Mouse (Mus musculus) kidney, embryonic 16.5 days (tissue): Measurements from ENCODE around the gene Skp2. TPM values are rescaled to one million over a fixed set of nuclear protein-coding genes. Genes with fewer than 3 reads are reported as not detected.

Source experiments
- ATAC-seq: fragments of 200-750 bp; cut with Nextera tagmentation; 2 replicates; pipeline ENCODE4 v1.8.0; 2017; ENCODE audit warnings: moderate TSS enrichment; ENCODE audit not compliant: low FRiP score, low TSS enrichment
- H3K27ac ChIP-seq: fragments of 300-500 bp; sonication (generic); 2 replicates; pipeline ENCODE4 v1.5.1; 2014; ENCODE audit warnings: low read length
- H3K27me3 ChIP-seq: fragments of 300-500 bp; sonication (generic); 2 replicates; pipeline ENCODE4 v1.6.1; 2014; ENCODE audit warnings: low read length, control low read depth, mixed read lengths; ENCODE audit not compliant: insufficient read depth
- H3K36me3 ChIP-seq: fragments of 300-500 bp; sonication (generic); 2 replicates; pipeline ENCODE4 v1.6.1; 2014; ENCODE audit warnings: low read length, control low read depth, mixed read lengths; ENCODE audit not compliant: insufficient read depth
- H3K4me1 ChIP-seq: fragments of 300-500 bp; sonication (generic); 2 replicates; pipeline ENCODE4 v1.6.1; 2014; ENCODE audit warnings: low read length, control low read depth, mixed read lengths; ENCODE audit not compliant: insufficient read depth
- H3K4me2 ChIP-seq: fragments of 300-500 bp; sonication (generic); replicated peaks from 2 replicates; pipeline ENCODE4 v1.6.1; 2014; ENCODE audit warnings: low read depth, low read length
- H3K4me3 ChIP-seq: fragments of 300-500 bp; sonication (generic); 2 replicates; pipeline ENCODE4 v1.5.1; 2014; ENCODE audit warnings: mild to moderate bottlenecking, low read length
- H3K9ac ChIP-seq: fragments of 300-500 bp; sonication (generic); replicated peaks from 2 replicates; pipeline ENCODE4 v1.6.1; 2014; ENCODE audit warnings: low read length
- H3K9me3 ChIP-seq: fragments of 300-500 bp; sonication (generic); 2 replicates; pipeline ENCODE4 v1.6.1; 2016; ENCODE audit warnings: low read length, control low read depth
- WGBS: fragments of 180-500 bp; shearing (Covaris S2); extraction: QIAGEN DNeasy Blood & Tissue Kit; methylation state at CpG from one replicate; pipeline ENCODE4 v1.1.7; 2014; 5-methylcytosine and 5-hydroxymethylcytosine counted together
- polyA plus RNA-seq: library from polyadenylated mRNA; unstranded; fragments of >200 nt; fragmentation: Nextera tagmentation; extraction: Ambion mirVana; gene quantifications from 2 replicates; pipeline ENCODE4 v1.2.1, GENCODE M21; 2015

Gene Skp2
- polyA plus RNA-seq, 1 experiment from 2014 or later: 74.8 TPM

GRCm38 (mm10) chr15:9118852-9119251 is 36.4 kb downstream of the Skp2 start:
- Histone ChIP-seq H3K9ac (no peak overlapping the region), H3K4me1 (no peaks in the 10 kb centered on the region), H3K36me3 (peaks cover 68% of the 10 kb centered on the region), H3K27me3 (no peaks in the 10 kb centered on the region), H3K4me3 (no peak overlapping the region), H3K9me3 (no peaks in the 10 kb centered on the region), H3K4me2 (no peak overlapping the region), H3K27ac (no peak overlapping the region)
- ATAC-seq: no peak
- WGBS: 89% methylated on average over 4 of the region's 4 CpGs

- Histone ChIP-seq H3K4me2 (no peak overlapping the region), H3K36me3 (peaks cover 57% of the 10 kb centered on the region), H3K27ac (no peak overlapping the region), H3K4me3 (no peak overlapping the region), H3K9me3 (no peaks in the 10 kb centered on the region), H3K27me3 (no peaks in the 10 kb centered on the region), H3K4me1 (no peaks in the 10 kb centered on the region), H3K9ac (no peak overlapping the region)
- no peak for ATAC-seq
- 70% methylated on average over 5 of the region's 5 CpGs for WGBS
Measured at GRCm38 (mm10) chr15:9114599-9114998, 40.6 kb downstream of the Skp2 start.

- Histone ChIP-seq H3K27ac (no peak overlapping the region), H3K4me1 (no peaks in the 10 kb centered on the region), H3K4me2 (no peak overlapping the region), H3K36me3 (peaks cover 56% of the 10 kb centered on the region), H3K9me3 (no peaks in the 10 kb centered on the region), H3K4me3 (no peak overlapping the region), H3K27me3 (no peaks in the 10 kb centered on the region), H3K9ac (no peak overlapping the region)
- no peak for ATAC-seq
- 86% methylated on average over 4 of the region's 4 CpGs for whole genome bisulfite sequencing
Measured at GRCm38 (mm10) chr15:9114131-9114530, 41.1 kb downstream of the Skp2 start.

DNA sequence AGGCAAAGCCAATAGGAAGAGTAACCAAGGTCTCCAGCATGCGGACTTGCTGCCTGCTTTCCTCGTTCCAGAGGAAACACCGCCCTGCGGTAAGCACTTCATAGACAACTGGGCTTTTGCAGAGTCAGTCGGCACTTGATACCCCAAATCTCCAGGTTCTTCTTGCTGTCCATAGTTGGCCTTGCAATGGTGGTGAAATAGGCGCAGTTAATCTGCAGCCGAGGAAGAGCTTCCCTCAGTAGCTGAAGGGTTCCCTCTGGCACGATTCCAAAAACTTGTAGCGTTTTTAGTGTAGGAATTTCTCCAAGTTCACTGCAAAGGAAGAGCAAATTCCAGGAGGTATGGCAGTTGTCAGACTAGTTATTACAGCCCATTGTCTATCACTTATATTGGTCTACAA is 41.7 kb downstream of the Skp2 start:
- WGBS: 68% methylated on average over 9 of the region's 9 CpGs
- Histone ChIP-seq H3K4me1 (no peaks in the 10 kb centered on the region), H3K4me3 (no peak overlapping the region), H3K4me2 (no peak overlapping the region), H3K9ac (no peak overlapping the region), H3K36me3 (peaks cover 52% of the 10 kb centered on the region), H3K9me3 (no peaks in the 10 kb centered on the region), H3K27ac (no peak overlapping the region), H3K27me3 (no peaks in the 10 kb centered on the region)
- ATAC-seq: no peak

DNA sequence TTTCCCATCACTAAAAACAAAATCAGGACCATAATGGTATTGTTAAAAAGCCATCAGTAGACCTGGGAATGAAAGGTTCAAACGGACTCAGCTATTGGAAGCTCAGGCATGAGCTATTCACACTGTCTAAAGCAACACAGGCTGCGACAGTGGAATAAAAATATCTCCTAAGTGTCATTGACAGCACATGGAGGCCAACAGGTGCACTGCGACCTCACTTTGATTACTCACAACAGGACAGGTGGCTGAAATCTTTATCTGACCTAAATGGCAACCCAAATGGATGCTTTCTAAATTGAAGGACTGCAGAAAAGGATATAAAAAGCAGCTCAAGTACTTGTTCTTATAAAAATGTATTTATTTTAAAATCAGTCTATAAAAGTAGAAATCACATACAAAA is 43.6 kb downstream of the Skp2 start:
- no peaks in the 10 kb centered on the region for H3K4me1 ChIP-seq
- H3K4me3 ChIP-seq: no peak overlapping the region
- ATAC-seq: no peak
- no peak overlapping the region for H3K27ac ChIP-seq
- H3K36me3 ChIP-seq: peaks cover 42% of the 10 kb centered on the region
- 89% methylated on average over 3 of the region's 3 CpGs for WGBS
- no peak overlapping the region for H3K4me2 ChIP-seq
- no peaks in the 10 kb centered on the region for H3K27me3 ChIP-seq
- H3K9ac ChIP-seq: no peak overlapping the region
- H3K9me3 ChIP-seq: no peaks in the 10 kb centered on the region

GRCm38 (mm10) chr15:9110526-9111347 is 44.5 kb downstream of the Skp2 start:
- peaks cover 35% of the 10 kb centered on the region for H3K36me3 ChIP-seq
- H3K4me3 ChIP-seq: no peak overlapping the region
- H3K4me2 ChIP-seq: no peak overlapping the region
- H3K9ac ChIP-seq: no peak overlapping the region
- H3K9me3 ChIP-seq: no peaks in the 10 kb centered on the region
- no peaks in the 10 kb centered on the region for H3K27me3 ChIP-seq
- no peak overlapping the region for H3K27ac ChIP-seq
- 84% methylated on average over 6 of the region's 6 CpGs for WGBS
- ATAC-seq: no peak
- no peaks in the 10 kb centered on the region for H3K4me1 ChIP-seq

DNA sequence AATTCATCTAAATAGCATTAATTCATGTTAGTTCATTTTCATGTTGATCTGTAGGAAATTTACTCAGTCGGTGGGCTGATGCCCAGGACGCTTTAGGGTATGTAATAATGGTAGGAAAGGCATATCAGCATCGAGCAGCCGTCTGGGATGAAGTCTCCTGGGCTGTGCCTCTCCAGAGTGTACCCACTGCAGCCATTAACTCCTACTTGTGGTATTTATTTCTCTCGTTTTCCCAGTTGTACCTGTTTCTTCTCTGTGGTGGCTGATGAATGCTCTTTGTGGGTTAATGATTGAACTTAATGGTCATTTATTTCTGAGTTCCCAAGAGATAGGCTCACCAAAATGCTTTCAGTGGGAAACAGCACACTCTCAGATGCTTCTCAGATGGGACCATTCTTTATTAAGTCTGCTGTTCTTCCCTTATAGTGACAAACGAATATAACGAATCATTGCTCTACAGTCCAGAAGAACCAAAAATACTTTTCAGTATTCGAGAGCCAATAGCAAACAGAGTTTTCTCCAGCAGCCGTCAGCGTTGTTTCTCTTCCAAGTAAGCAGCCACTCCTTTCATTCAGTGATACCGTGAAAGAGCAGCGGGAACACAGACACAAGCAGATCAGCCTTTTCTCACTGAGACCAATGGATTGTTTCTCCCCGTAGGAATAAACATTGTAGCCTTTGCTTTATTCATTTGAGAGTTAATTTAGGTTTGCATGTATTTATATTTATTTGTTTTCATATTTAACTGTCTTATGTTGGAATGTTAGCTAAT is 48.7 kb downstream of the Skp2 start:
- no peak overlapping the region for H3K4me2 ChIP-seq
- no peaks in the 10 kb centered on the region for H3K27me3 ChIP-seq
- H3K9ac ChIP-seq: no peak overlapping the region
- H3K36me3 ChIP-seq: peaks cover 17% of the 10 kb centered on the region; the same call in 1 of the 2 replicates
- no peaks in the 10 kb centered on the region for H3K4me1 ChIP-seq
- 84% methylated on average over 13 of the region's 13 CpGs for WGBS
- peak; percentile 42; the same call in 1 of the 2 replicates for ATAC-seq
- H3K27ac ChIP-seq: 0 out of 2 replicates have a peak overlapping the region, but pooled peaks have one; percentile 38
- no peaks in the 10 kb centered on the region for H3K9me3 ChIP-seq
- no peak overlapping the region for H3K4me3 ChIP-seq

GRCm38 (mm10) chr15:9100446-9101077 is 54.7 kb downstream of the Skp2 start:
- Histone ChIP-seq H3K27me3 (no peaks in the 10 kb centered on the region), H3K27ac (no peak overlapping the region), H3K4me3 (no peak overlapping the region), H3K9me3 (no peaks in the 10 kb centered on the region), H3K9ac (no peak overlapping the region), H3K4me2 (no peak overlapping the region), H3K36me3 (peaks cover 34% of the 10 kb centered on the region), H3K4me1 (no peaks in the 10 kb centered on the region)
- no peak for ATAC-seq
- WGBS: 90% methylated on average over 10 of the region's 10 CpGs

DNA sequence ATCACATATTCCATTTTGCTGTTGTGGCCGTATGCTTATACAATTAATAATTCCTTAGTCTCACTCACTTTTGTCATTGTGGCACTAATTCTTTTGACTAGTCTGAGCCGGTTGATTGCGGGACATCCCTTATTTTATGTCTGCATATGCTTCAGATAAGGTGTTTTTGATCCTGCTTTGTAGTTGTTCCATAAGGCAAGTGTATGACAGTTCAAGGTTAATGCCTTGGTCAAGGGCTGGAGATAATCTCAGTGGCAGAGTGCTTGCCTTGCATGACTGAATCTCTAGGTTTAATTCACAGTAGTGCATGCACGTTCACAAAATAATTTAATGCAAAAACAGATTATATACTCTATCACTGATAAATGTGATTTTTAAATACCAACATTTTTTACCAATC is 58.4 kb downstream of the Skp2 start:
- 91% methylated on average over 4 of the region's 4 CpGs for WGBS

More for the DNA sequence above, 58.4 kb downstream of the Skp2 start:
- peaks cover 6% of the 10 kb centered on the region for H3K4me1 ChIP-seq
- no peak overlapping the region for H3K27ac ChIP-seq
- no peak for ATAC-seq
- H3K9ac ChIP-seq: no peak overlapping the region
- H3K36me3 ChIP-seq: peaks cover 36% of the 10 kb centered on the region
- H3K9me3 ChIP-seq: no peaks in the 10 kb centered on the region
- H3K4me2 ChIP-seq: no peak overlapping the region
- H3K4me3 ChIP-seq: no peak overlapping the region
- no peaks in the 10 kb centered on the region for H3K27me3 ChIP-seq
